Mouse (Mus musculus): ENCODE data around the gene Frmd4a.

- TF ChIP-seq CTCF (IDR thresholded peaks at IDR 0.05; ENCODE audit: low read depth) (peak; percentile 59), EP300 (optimal IDR thresholded peaks at IDR 0.05) (no peak)
Observed at GRCm38 (mm10) chr2:4635804-4636203, 618.3 kb downstream of the Frmd4a start.

Measured in stomach, postnatal 0 days (tissue).